Mouse (Mus musculus) megakaryocyte, embryonic 14.5 days (primary cell): ENCODE measurements around the gene Iqsec2. TPM values are rescaled to one million over a fixed set of nuclear protein-coding genes. Genes with fewer than 3 reads are reported as not detected.
"Not testable (repeated sequence)": the region's sequence is repeated elsewhere in the genome, so short reads cannot be mapped to it uniquely, and the experiment has no call there.

ENCODE experiments used
- H3K27me3 ChIP-seq: replicated peaks from 2 replicates; pipeline ENCODE3; 2012; ENCODE audit warnings: inconsistent platforms
- H3K36me3 ChIP-seq: replicated peaks from 2 replicates; pipeline ENCODE3; 2012; ENCODE audit warnings: low read length, inconsistent platforms, mixed read lengths
- H3K4me1 ChIP-seq: 2 replicates; pipeline ENCODE4 v1.6.1; 2012; ENCODE audit warnings: inconsistent platforms
- H3K4me3 ChIP-seq: replicated peaks from 2 replicates; pipeline ENCODE3; 2012; ENCODE audit warnings: moderate library complexity, mild to moderate bottlenecking, inconsistent platforms
- H3K9me3 ChIP-seq: 2 replicates; pipeline ENCODE4 v1.6.1; 2012; ENCODE audit warnings: inconsistent platforms
- FLI1 ChIP-seq: IDR thresholded peaks from 2 replicates; pipeline ENCODE4 v1.6.1; 2012; ENCODE audit warnings: low read length, inconsistent platforms, mixed read lengths
- GATA1 ChIP-seq: IDR thresholded peaks from 3 replicates; pipeline ENCODE4 v1.6.1; 2012; ENCODE audit warnings: mixed read lengths, low read length, inconsistent platforms, borderline replicate concordance
- polyA plus RNA-seq: library from polyadenylated mRNA; stranded (reverse); fragments of >175 nt; gene quantifications from 2 replicates; pipeline ENCODE4 v1.2.3, GENCODE M21; 2012; ENCODE audit warnings: low replicate concordance; ENCODE audit not compliant: insufficient read depth

Iqsec2 gene
- polyA plus RNA-seq, 1 experiment, result 8.8 TPM

GRCm38 (mm10) chrX:152205486-152205885 is 61.4 kb downstream of the Iqsec2 start:
- Histone ChIP-seq H3K9me3 (no peaks in the 10 kb centered on the region), H3K27me3 (peaks cover 50% of the 10 kb centered on the region), H3K4me3 (no peak overlapping the region), H3K36me3 (peaks cover 10% of the 10 kb centered on the region), H3K4me1 (peaks cover 18% of the 10 kb centered on the region)
- TF ChIP-seq FLI1 (no peak), GATA1 (no peak)

- no peak overlapping the region for H3K4me3 ChIP-seq
- peaks cover 6% of the 10 kb centered on the region for H3K4me1 ChIP-seq
- peaks cover 39% of the 10 kb centered on the region for H3K27me3 ChIP-seq
- no peaks in the 10 kb centered on the region for H3K9me3 ChIP-seq
- peaks cover 5% of the 10 kb centered on the region for H3K36me3 ChIP-seq
- TF ChIP-seq GATA1 (no peak), FLI1 (no peak)
Observed at GRCm38 (mm10) chrX:152214703-152215102, 70.6 kb downstream of the Iqsec2 start.

- Histone ChIP-seq H3K4me1 (peaks cover 6% of the 10 kb centered on the region), H3K36me3 (peaks cover 18% of the 10 kb centered on the region), H3K9me3 (no peaks in the 10 kb centered on the region), H3K4me3 (no peak overlapping the region), H3K27me3 (peaks cover 59% of the 10 kb centered on the region)
- TF ChIP-seq FLI1 (no peak), GATA1 (no peak)
Observed at GRCm38 (mm10) chrX:152218529-152218928, 74.5 kb downstream of the Iqsec2 start.

- no peak overlapping the region for H3K4me3 ChIP-seq
- no peaks in the 10 kb centered on the region for H3K9me3 ChIP-seq
- TF ChIP-seq GATA1, result no peak
- TF ChIP-seq FLI1, result no peak
- peaks cover 12% of the 10 kb centered on the region for H3K4me1 ChIP-seq
- H3K27me3 ChIP-seq, result peaks cover 60% of the 10 kb centered on the region
- H3K36me3 ChIP-seq, result peaks cover 14% of the 10 kb centered on the region
Observed at GRCm38 (mm10) chrX:152221721-152222120, 77.7 kb downstream of the Iqsec2 start.

- Histone ChIP-seq H3K36me3 (peaks cover 14% of the 10 kb centered on the region), H3K4me1 (peaks cover 17% of the 10 kb centered on the region), H3K27me3 (peaks cover 58% of the 10 kb centered on the region), H3K4me3 (no peak overlapping the region), H3K9me3 (no peaks in the 10 kb centered on the region)
- no peak for TF ChIP-seq GATA1
- no peak for TF ChIP-seq FLI1
Observed at GRCm38 (mm10) chrX:152222226-152222625, 78.2 kb downstream of the Iqsec2 start.

GRCm38 (mm10) chrX:152223313-152223712 is 79.2 kb downstream of the Iqsec2 start:
- peaks cover 51% of the 10 kb centered on the region for H3K27me3 ChIP-seq
- TF ChIP-seq GATA1, result no peak
- no peak for TF ChIP-seq FLI1
- peaks cover 27% of the 10 kb centered on the region for H3K4me1 ChIP-seq
- H3K9me3 ChIP-seq, result no peaks in the 10 kb centered on the region
- no peak overlapping the region for H3K4me3 ChIP-seq
- peaks cover 14% of the 10 kb centered on the region for H3K36me3 ChIP-seq

- no peak for TF ChIP-seq GATA1
- no peak for TF ChIP-seq FLI1
- H3K4me1 ChIP-seq, result peaks cover 27% of the 10 kb centered on the region
- H3K4me3 ChIP-seq, result no peak overlapping the region
- peaks cover 42% of the 10 kb centered on the region for H3K27me3 ChIP-seq
- peaks cover 14% of the 10 kb centered on the region for H3K36me3 ChIP-seq
- no peaks in the 10 kb centered on the region for H3K9me3 ChIP-seq
Observed at GRCm38 (mm10) chrX:152224280-152224679, 80.2 kb downstream of the Iqsec2 start.

- Histone ChIP-seq H3K4me3 (peak within 1 kb of the TSS; percentile 97), H3K36me3 (peaks cover 30% of the 10 kb centered on the region), H3K4me1 (peaks cover 21% of the 10 kb centered on the region), H3K27me3 (no peaks in the 10 kb centered on the region), H3K9me3 (no peaks in the 10 kb centered on the region)
- no peak for TF ChIP-seq GATA1
- TF ChIP-seq FLI1, result no peak; the same call in 1 of the 2 replicates
Observed at GRCm38 (mm10) chrX:152232781-152233763, 89.0 kb downstream of the Iqsec2 start, which contains the start of gene Kdm5c. TSS of gene Kdm5c (plus strand) at chrX:152233020.

GRCm38 (mm10) chrX:152234125-152234524 is 90.1 kb downstream of the Iqsec2 start:
- Histone ChIP-seq H3K4me1 (peaks cover 20% of the 10 kb centered on the region), H3K36me3 (peaks cover 40% of the 10 kb centered on the region), H3K4me3 (peak overlapping the region; percentile 97), H3K9me3 (no peaks in the 10 kb centered on the region), H3K27me3 (no peaks in the 10 kb centered on the region)
- TF ChIP-seq FLI1 (no peak), GATA1 (no peak)

- Histone ChIP-seq H3K4me1 (peaks cover 20% of the 10 kb centered on the region), H3K36me3 (peaks cover 57% of the 10 kb centered on the region), H3K9me3 (no peaks in the 10 kb centered on the region), H3K4me3 (no peak overlapping the region), H3K27me3 (no peaks in the 10 kb centered on the region)
- no peak for TF ChIP-seq GATA1
- no peak for TF ChIP-seq FLI1
Observed at GRCm38 (mm10) chrX:152235758-152236157, 91.7 kb downstream of the Iqsec2 start.

GRCm38 (mm10) chrX:152243140-152243539 is 99.1 kb downstream of the Iqsec2 start:
- peaks cover 95% of the 10 kb centered on the region for H3K36me3 ChIP-seq
- not testable (repeated sequence) for H3K4me1 ChIP-seq, H3K27me3 ChIP-seq, H3K4me3 ChIP-seq, H3K9me3 ChIP-seq
